Mouse (Mus musculus): Measurements from ENCODE around the gene Taf9b. TPM values are rescaled to one million over a fixed set of nuclear protein-coding genes. Genes with fewer than 3 reads are reported as not detected.
"Not testable (repeated sequence)": the region's sequence is repeated elsewhere in the genome, so short reads cannot be mapped to it uniquely, and the experiment has no call there.

The Taf9b gene
- 14.1 and 20.7 TPM in 2 replicates for polyA plus RNA-seq (2016; fragmentation: Nextera tagmentation; extraction: Ambion mirVana)

GRCm38 (mm10) chrX:106221058-106221457 is at the start of gene Taf9b:
Taf9b (minus strand) TSS chrX:106221158.
- DNase-seq (ENCODE audit: low spot score): no peak
- H3K4me3 ChIP-seq: peak within 1 kb of the TSS; percentile 66
- 85% methylated on average over 25 of the region's 25 CpGs for WGBS
- peak within 1 kb of the TSS; percentile 91; the same call in 1 of the 2 replicates for H3K27ac ChIP-seq
- H3K9me3 ChIP-seq: no peaks in the 10 kb centered on the region
- H3K36me3 ChIP-seq: no peaks in the 10 kb centered on the region
- H3K4me1 ChIP-seq: no peaks in the 10 kb centered on the region
- no peaks in the 10 kb centered on the region for H3K27me3 ChIP-seq (ENCODE audit: insufficient read depth, poor library complexity, severe bottlenecking)

GRCm38 (mm10) chrX:106255276-106255675 is 34.3 kb upstream of the Taf9b start, which contains the start of gene Fnd3c2:
Fnd3c2 (minus strand) TSS chrX:106255376.
- WGBS: 77% methylated on average over 4 of the region's 4 CpGs
- no peaks in the 10 kb centered on the region for H3K36me3 ChIP-seq
- H3K27me3 ChIP-seq (ENCODE audit: insufficient read depth, poor library complexity, severe bottlenecking): no peaks in the 10 kb centered on the region
- DNase-seq (ENCODE audit: low spot score): no peak
- H3K27ac ChIP-seq: no peak within 1 kb of the TSS
- H3K4me3 ChIP-seq: no peak within 1 kb of the TSS
- H3K9me3 ChIP-seq: no peaks in the 10 kb centered on the region
- no peaks in the 10 kb centered on the region for H3K4me1 ChIP-seq

DNA sequence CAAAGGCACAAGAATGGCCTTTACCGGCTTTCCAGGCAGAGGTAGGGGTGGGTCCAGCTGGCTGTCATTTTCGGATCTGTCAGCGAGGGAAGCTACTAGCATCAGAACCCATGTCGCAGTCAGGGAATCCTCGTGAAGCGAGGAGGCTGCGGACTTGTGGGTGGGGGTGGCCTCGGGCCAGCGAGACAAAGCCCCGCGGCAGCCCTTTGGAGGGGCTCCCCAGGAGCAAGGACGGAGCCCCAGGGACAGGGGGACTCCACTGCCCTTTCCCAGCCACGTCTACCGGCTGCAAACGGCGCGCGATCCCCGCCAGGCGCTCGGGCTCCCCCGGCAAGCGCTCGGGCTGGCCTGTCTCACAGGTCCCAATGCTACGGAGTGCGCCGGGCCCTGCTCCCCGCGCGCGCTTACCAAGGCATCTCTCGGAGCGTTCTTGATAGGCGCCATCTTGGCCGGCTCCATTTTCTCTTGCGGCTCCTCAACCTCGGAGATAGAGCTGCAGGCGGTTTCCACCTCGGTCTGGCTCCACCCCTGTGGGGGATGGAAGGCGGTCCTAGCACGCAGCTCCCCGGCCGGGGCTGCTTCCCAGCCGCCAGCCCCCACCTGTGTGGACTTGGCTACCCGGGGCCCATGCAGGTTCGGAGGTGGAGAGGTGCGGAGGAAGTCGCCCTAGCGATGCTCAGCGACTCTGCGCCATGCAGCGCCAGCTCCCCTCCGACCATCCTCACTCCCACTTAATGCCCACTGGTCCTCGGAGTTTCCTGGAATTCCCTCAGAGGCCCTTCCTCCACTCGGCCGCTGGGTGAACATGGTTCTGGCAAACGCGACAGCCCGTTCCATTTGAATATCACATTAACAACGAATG is 1.6 kb downstream of the Taf9b start:
- Histone ChIP-seq H3K36me3 (no peaks in the 10 kb centered on the region), H3K27ac (peak overlapping the region; percentile 91), H3K4me3 (peak overlapping the region; percentile 66), H3K27me3 (ENCODE audit: insufficient read depth, poor library complexity, severe bottlenecking) (no peaks in the 10 kb centered on the region), H3K9me3 (no peaks in the 10 kb centered on the region), H3K4me1 (no peaks in the 10 kb centered on the region)
- WGBS: 20% methylated on average over 60 of the region's 60 CpGs
- peak; percentile 85 for DNase-seq (ENCODE audit: low spot score)

DNA sequence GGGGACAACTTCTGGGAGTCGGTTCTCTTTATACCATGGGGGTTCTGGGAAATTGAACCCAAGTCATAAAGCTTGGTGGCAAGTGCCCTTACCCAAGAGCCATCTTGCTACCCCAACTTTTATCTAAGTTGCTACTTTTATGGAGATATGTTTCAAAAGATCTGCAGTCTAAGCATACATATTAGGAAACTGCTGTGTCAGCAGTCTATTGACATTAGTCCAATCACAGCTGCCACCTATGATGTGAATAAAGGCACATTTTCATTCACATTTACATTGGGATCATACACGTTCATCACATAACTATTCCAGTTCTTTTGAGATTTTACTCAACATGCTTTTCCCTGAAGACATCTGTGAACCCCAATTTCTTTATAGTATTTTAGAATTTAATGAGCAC is 11.9 kb downstream of the Taf9b start:
- WGBS: 86% methylated on average over 2 of the region's 2 CpGs
- Histone ChIP-seq H3K36me3 (0 out of 2 replicates have a peak, but pooled peaks cover 2% of the 10 kb centered on the region), H3K27ac (no peak overlapping the region), H3K9me3 (no peaks in the 10 kb centered on the region), H3K4me1 (no peaks in the 10 kb centered on the region), H3K4me3 (no peak overlapping the region), H3K27me3 (ENCODE audit: insufficient read depth, poor library complexity, severe bottlenecking) (no peaks in the 10 kb centered on the region)
- DNase-seq (ENCODE audit: low spot score): no peak

DNA sequence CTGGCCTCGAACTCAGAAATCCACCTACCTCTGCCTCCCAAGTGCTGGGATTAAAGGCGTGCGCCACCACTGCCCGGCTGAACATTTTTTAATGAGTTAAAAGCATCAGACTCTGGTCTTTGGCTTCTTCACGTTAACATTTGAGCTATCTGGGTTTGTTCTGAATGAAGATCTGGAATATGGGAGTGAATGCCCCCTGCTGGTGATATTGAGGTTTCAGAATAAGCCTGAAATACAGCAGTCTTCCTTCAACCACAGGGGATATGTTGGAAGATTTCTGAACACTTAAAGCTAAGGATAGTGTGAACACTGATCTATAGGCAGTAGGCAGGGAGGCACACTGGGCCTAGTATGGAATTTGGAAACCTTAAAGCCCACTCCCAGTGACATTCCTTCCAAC is 22.1 kb downstream of the Taf9b start:
- no peak overlapping the region for H3K4me3 ChIP-seq
- H3K27ac ChIP-seq: no peak overlapping the region
- no peaks in the 10 kb centered on the region for H3K9me3 ChIP-seq
- DNase-seq (ENCODE audit: low spot score): no peak
- H3K4me1 ChIP-seq: no peaks in the 10 kb centered on the region
- no peaks in the 10 kb centered on the region for H3K27me3 ChIP-seq (ENCODE audit: insufficient read depth, poor library complexity, severe bottlenecking)
- WGBS: 84% methylated on average over 5 of the region's 5 CpGs
- H3K36me3 ChIP-seq: peaks cover 85% of the 10 kb centered on the region

GRCm38 (mm10) chrX:106197308-106197707 is 23.6 kb downstream of the Taf9b start:
- no peak for DNase-seq (ENCODE audit: low spot score)
- Histone ChIP-seq H3K27me3 (ENCODE audit: insufficient read depth, poor library complexity, severe bottlenecking) (no peaks in the 10 kb centered on the region), H3K4me3 (no peak overlapping the region), H3K4me1 (no peaks in the 10 kb centered on the region), H3K27ac (no peak overlapping the region), H3K36me3 (peaks cover 89% of the 10 kb centered on the region), H3K9me3 (no peaks in the 10 kb centered on the region)
- WGBS: 66% methylated on average over 5 of the region's 5 CpGs

GRCm38 (mm10) chrX:106194361-106194760 is 26.6 kb downstream of the Taf9b start:
- WGBS: 79% methylated on average over 6 of the region's 6 CpGs
- not testable (repeated sequence) for DNase-seq (ENCODE audit: low spot score); H3K27me3 ChIP-seq (ENCODE audit: insufficient read depth, poor library complexity, severe bottlenecking); H3K4me1 ChIP-seq; H3K4me3 ChIP-seq; H3K27ac ChIP-seq; H3K9me3 ChIP-seq
- H3K36me3 ChIP-seq: peaks cover 74% of the 10 kb centered on the region

DNA sequence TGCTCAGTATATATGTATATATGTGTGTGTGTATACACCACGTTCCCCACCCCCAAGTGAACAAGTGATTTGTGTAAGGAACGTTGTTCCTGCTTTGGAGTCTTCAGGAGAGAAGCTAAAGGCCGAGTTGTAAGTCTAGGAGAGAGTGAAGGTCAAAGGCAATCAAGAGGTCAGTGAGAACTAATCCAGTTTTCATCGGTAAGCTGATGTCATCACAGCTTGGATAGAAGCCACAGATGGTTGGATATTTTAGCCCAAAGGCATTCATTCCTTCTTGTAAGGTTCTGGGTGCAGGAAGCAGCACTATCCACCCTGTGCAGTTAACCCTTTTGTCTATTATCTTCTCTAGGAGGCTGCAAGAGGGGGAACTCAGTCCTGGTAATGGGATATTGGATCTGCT is 30.9 kb downstream of the Taf9b start:
- Histone ChIP-seq H3K36me3 (peaks cover 35% of the 10 kb centered on the region), H3K27me3 (ENCODE audit: insufficient read depth, poor library complexity, severe bottlenecking) (no peaks in the 10 kb centered on the region), H3K4me3 (peak overlapping the region; percentile 65), H3K9me3 (no peaks in the 10 kb centered on the region), H3K4me1 (no peaks in the 10 kb centered on the region), H3K27ac (no peak overlapping the region)
- 48% methylated on average over 4 of the region's 4 CpGs for WGBS
- no peak for DNase-seq (ENCODE audit: low spot score)

- Histone ChIP-seq H3K9me3 (no peaks in the 10 kb centered on the region), H3K36me3 (peaks cover 28% of the 10 kb centered on the region), H3K27me3 (ENCODE audit: insufficient read depth, poor library complexity, severe bottlenecking) (no peaks in the 10 kb centered on the region), H3K4me1 (no peaks in the 10 kb centered on the region), H3K27ac (0 out of 2 replicates have a peak overlapping the region, but pooled peaks have one; percentile 91), H3K4me3 (peak overlapping the region; percentile 65)
- 43% methylated on average over 5 of the region's 5 CpGs for WGBS
- no peak for DNase-seq (ENCODE audit: low spot score)
Observed at GRCm38 (mm10) chrX:106189356-106189755, 31.6 kb downstream of the Taf9b start.

DNA sequence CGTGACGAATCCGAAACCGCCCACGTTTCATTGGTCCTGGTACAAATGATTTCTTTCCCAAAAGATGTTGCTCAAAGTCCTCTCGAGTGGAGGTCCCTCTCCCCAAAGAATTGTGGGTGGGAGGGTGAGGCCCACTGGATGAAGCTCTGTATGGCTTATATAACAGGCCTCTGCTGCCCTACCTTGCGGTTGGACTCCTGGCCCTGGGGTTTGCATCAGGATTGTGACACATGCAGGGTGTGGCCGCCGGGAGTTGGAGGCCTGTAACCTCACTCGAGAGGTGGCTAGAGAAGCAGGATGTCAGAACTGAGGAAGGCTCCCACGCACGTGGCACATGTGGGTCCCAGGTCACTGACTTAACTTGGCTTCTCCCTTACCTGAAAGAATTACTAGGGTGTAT is 33.2 kb downstream of the Taf9b start:
- WGBS: 15% methylated on average over 12 of the region's 12 CpGs
- Histone ChIP-seq H3K27me3 (ENCODE audit: insufficient read depth, poor library complexity, severe bottlenecking) (no peaks in the 10 kb centered on the region), H3K27ac (peak overlapping the region; percentile 91), H3K9me3 (no peaks in the 10 kb centered on the region), H3K36me3 (peaks cover 13% of the 10 kb centered on the region), H3K4me1 (no peaks in the 10 kb centered on the region), H3K4me3 (peak overlapping the region; percentile 65)
- no peak for DNase-seq (ENCODE audit: low spot score)

DNA sequence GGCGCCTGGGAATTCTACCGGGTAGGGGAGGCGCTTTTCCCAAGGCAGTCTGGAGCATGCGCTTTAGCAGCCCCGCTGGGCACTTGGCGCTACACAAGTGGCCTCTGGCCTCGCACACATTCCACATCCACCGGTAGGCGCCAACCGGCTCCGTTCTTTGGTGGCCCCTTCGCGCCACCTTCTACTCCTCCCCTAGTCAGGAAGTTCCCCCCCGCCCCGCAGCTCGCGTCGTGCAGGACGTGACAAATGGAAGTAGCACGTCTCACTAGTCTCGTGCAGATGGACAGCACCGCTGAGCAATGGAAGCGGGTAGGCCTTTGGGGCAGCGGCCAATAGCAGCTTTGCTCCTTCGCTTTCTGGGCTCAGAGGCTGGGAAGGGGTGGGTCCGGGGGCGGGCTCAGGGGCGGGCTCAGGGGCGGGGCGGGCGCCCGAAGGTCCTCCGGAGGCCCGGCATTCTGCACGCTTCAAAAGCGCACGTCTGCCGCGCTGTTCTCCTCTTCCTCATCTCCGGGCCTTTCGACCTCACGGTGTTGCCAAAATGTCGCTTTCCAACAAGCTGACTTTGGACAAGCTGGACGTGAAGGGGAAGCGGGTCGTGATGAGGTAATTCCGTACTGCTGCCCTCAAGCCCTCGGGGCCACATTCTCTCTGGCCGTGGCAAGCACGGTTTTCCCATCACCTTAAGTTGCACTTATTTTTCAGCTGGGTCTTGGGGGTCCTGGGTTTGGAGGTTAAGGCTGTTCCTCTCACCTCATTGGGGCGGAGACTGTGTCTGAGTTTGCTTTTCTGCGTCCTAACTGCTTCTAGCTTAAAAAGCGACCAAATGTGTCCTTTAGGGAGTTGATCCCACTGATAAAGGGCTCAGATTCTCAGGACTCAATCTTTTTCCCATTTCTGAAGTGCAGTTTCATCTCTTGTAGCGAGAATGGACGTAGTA is 34.0 kb downstream of the Taf9b start, which contains the start of gene Pgk1:
Gene Pgk1, plus strand, starts transcription at position 388 of the 937 bp plus-strand sequence.
- Histone ChIP-seq H3K27me3 (ENCODE audit: insufficient read depth, poor library complexity, severe bottlenecking) (no peaks in the 10 kb centered on the region), H3K9me3 (no peaks in the 10 kb centered on the region), H3K36me3 (peaks cover 7% of the 10 kb centered on the region; the same call in 1 of the 2 replicates), H3K4me3 (peak within 1 kb of the TSS; percentile 65), H3K27ac (peak within 1 kb of the TSS; percentile 91), H3K4me1 (no peaks in the 10 kb centered on the region)
- WGBS: 11% methylated on average over 55 of the region's 55 CpGs
- peak; percentile 98 for DNase-seq (ENCODE audit: low spot score)

DNA sequence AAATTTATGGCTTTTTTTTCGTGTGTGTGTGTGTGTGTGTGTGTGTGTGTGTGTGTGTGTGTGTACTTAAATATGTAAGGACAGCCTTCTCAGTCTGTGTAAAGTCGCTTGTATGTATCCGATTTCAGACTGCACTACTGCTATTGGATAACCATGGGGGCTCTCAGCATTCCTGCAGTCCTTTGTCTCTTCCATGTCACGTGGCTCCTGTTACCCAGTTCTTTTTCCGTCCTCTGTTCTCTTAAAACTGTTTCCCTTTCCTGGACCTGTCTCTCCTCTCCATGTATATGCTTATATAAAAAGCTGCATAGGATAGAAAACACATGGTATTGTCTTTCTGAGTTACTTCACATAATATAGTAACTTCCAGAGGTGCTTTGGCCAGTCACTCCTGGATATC is 35.3 kb downstream of the Taf9b start:
- Histone ChIP-seq H3K4me1 (no peaks in the 10 kb centered on the region), H3K36me3 (0 out of 2 replicates have a peak, but pooled peaks cover 4% of the 10 kb centered on the region), H3K4me3 (no peak overlapping the region), H3K27ac (peak overlapping the region; percentile 91), H3K27me3 (ENCODE audit: insufficient read depth, poor library complexity, severe bottlenecking) (no peaks in the 10 kb centered on the region), H3K9me3 (no peaks in the 10 kb centered on the region)
- WGBS: 26% methylated on average over 5 of the region's 5 CpGs
- DNase-seq (ENCODE audit: low spot score): no peak
